Mouse (Mus musculus) E14TG2a.4 (cell line): ENCODE data around the gene Acot4.
"Not testable (repeated sequence)": the region's sequence is repeated elsewhere in the genome, so short reads cannot be mapped to it uniquely, and the experiment has no call there.

Source experiments
- CTCF ChIP-seq: conservative IDR thresholded peaks from 2 replicates; pipeline ENCODE4 v1.5.1; 2014; ENCODE audit warnings: low read length
- NANOG ChIP-seq: IDR thresholded peaks from 2 replicates; pipeline ENCODE4 v1.6.1; 2014; ENCODE audit warnings: borderline replicate concordance, low read length, mixed read lengths
- POU5F1 ChIP-seq: IDR thresholded peaks from 2 replicates; pipeline ENCODE4 v1.6.1; 2014; ENCODE audit warnings: low read length, borderline replicate concordance

- not testable (repeated sequence) for TF ChIP-seq CTCF, POU5F1, NANOG
Observed at GRCm38 (mm10) chr12:84009171-84009965, 28.8 kb upstream of the Acot4 start, which contains the start of gene Acot1.
